8 mouse cellular contexts compared by ENCODE assay signal in the genomic region with DNA sequence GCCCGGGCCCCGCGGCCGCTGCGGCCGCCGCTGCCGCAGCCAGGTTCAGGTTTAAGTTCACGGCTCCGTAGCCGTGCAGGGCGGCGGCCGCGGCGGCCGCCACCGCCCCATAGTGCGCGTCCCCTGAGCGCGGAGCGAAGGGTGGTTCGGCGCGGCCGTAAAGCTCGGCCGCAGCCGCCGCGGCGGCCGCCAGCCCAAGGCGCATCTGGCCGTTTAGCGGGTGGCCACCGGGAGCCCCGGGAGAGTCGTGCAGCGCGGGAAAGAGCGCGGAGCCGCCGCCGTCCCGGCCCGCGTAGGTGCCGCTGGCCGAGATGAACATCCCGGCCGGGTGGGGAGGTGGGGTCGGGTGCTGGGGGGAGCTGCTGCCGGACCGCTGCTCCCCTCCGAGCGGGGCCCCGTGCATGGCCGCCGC. TPM values are rescaled to one million over a fixed set of nuclear protein-coding genes. Genes with fewer than 3 reads are reported as not detected.
DNase-seq lines count a peak whose midpoint lies in the region; ATAC-seq and TF ChIP-seq lines count a peak whose summit lies in the region.
"Had no signal": no experiment of that assay in that cellular context is flagged by ENCODE, and none has a peak within 500 bp of the region (broad histone marks: within the 10 kb centered on the region; RNA-seq: fewer than 3 reads in every experiment).

No protein-coding gene starts in this region.

- ATAC-seq in forebrain, embryonic 14.5 days = peak; percentile 18
- ATAC-seq in limb, embryonic 15.5 days (ENCODE audit: insufficient number of reproducible peaks, low FRiP score, low TSS enrichment, low read depth) = 0 out of 2 replicates have a peak, but pooled peaks have one; percentile 17

- H3K27me3 ChIP-seq in testis, adult 2 months (ENCODE audit: control insufficient read depth, insufficient read depth, low read length) = peaks cover 14% of the 10 kb centered on the region
- peaks cover 37% of the 10 kb centered on the region for H3K27me3 ChIP-seq in forebrain, embryonic 14.5 days (replicated peaks; ENCODE audit: control insufficient read depth, insufficient read depth, low read length)
- peaks cover 88% of the 10 kb centered on the region for H3K27me3 ChIP-seq in limb, embryonic 15.5 days

- peak overlapping the region; percentile 77 for H3K4me2 ChIP-seq in forebrain, embryonic 14.5 days (ENCODE audit: low read length)
- peak overlapping the region; percentile 96 for H3K4me2 ChIP-seq in limb, embryonic 15.5 days

- H3K9ac ChIP-seq in forebrain, embryonic 14.5 days (ENCODE audit: low read length) = peak overlapping the region; percentile 91
- H3K9ac ChIP-seq in limb, embryonic 15.5 days = peak overlapping the region; percentile 33

- no peaks in the 10 kb centered on the region for H3K36me3 ChIP-seq in testis, adult 2 months (ENCODE audit: control insufficient read depth, insufficient read depth, low read length)
- no peaks in the 10 kb centered on the region for H3K36me3 ChIP-seq in forebrain, embryonic 14.5 days (ENCODE audit: control insufficient read depth, insufficient read depth, low read length)
- no peaks in the 10 kb centered on the region for H3K36me3 ChIP-seq in limb, embryonic 15.5 days

- no peak for TF ChIP-seq POLR2A in testis, adult 2 months (IDR thresholded peaks at IDR 0.05; ENCODE audit: control insufficient read depth, low read depth, low read length)

- H3K9me3 ChIP-seq in forebrain, embryonic 14.5 days (replicated peaks; ENCODE audit: control insufficient read depth, low read length) = no peaks in the 10 kb centered on the region
- no peaks in the 10 kb centered on the region for H3K9me3 ChIP-seq in limb, embryonic 15.5 days

- H3K27ac ChIP-seq in testis, adult 2 months (ENCODE audit: control insufficient read depth, insufficient read depth, low read depth, low read length) = no peak overlapping the region
- H3K27ac ChIP-seq in forebrain, embryonic 14.5 days (ENCODE audit: low read depth, low read length) = peak overlapping the region; percentile 97
- H3K27ac ChIP-seq in limb, embryonic 15.5 days = peak overlapping the region; percentile 33; the same call in 1 of the 2 replicates

- DNase-seq in testis, postnatal 10 days (ENCODE audit: low spot score) = no peak
- peak; percentile 20 for DNase-seq in forebrain, embryonic 14.5 days (ENCODE audit: low spot score)
- DNase-seq in c-Kit-positive CD71-positive TER-119-positive erythroid progenitor cells, embryonic 14.5 days (ENCODE audit: low spot score) = no peak
- DNase-seq in urinary bladder, postnatal 4 days (ENCODE audit: low spot score in 2 of 2) = no peak
- DNase-seq in adipocyte (ENCODE audit: low spot score) = no peak
- DNase-seq: thymus, adult 18-20 months had no signal

- peak overlapping the region; percentile 84 for H3K4me3 ChIP-seq in testis, adult 2 months (ENCODE audit: control insufficient read depth, low read depth, low read length)
- H3K4me3 ChIP-seq in forebrain, embryonic 14.5 days (ENCODE audit: low read depth, low read length) = peak overlapping the region; percentile 62
- H3K4me3 ChIP-seq in limb, embryonic 15.5 days = peak overlapping the region; percentile 53

- WGBS in forebrain, embryonic 14.5 days = 0% methylated on average over 49 of the region's 62 CpGs
- 0% methylated on average over 59 of the region's 62 CpGs for WGBS in limb, embryonic 15.5 days

- peaks cover 3% of the 10 kb centered on the region for H3K4me1 ChIP-seq in testis, adult 2 months (ENCODE audit: control insufficient read depth, insufficient read depth, low read length)
- H3K4me1 ChIP-seq in forebrain, embryonic 14.5 days (ENCODE audit: control insufficient read depth, insufficient read depth, low read length) = peaks cover 7% of the 10 kb centered on the region; the same call in 1 of the 2 replicates
- H3K4me1 ChIP-seq in limb, embryonic 15.5 days = peaks cover 36% of the 10 kb centered on the region

- TF ChIP-seq CTCF in testis, adult 2 months (IDR thresholded peaks at IDR 0.05; ENCODE audit: control insufficient read depth, insufficient read depth, insufficient replicate concordance, low read depth, low read length) = no peak

RNA-seq across cellular contexts. Expression of a gene that starts 1.1 kb away (rescaled TPM):
- polyA plus RNA-seq in testis, adult 2 months (2012; rRNA removed) = 24.9 and 27.7 TPM in 2 replicates
- 9.5 and 10.9 TPM in 2 replicates for polyA plus RNA-seq in forebrain, embryonic 14.5 days (2014; fragmentation: Nextera tagmentation; extraction: Ambion mirVana)
- 0.46 and 0.52 TPM in 2 replicates for polyA plus RNA-seq in limb, embryonic 15.5 days (2015; fragmentation: Nextera tagmentation; extraction: Ambion mirVana)

RNA-seq across cellular contexts. Expression of a gene that starts 10.9 kb away (rescaled TPM):
- 0.05 TPM in 1 of 2 replicates, not detected in the other for polyA plus RNA-seq in testis, adult 2 months (2012; rRNA removed)
- 7.3 and 9.8 TPM in 2 replicates for polyA plus RNA-seq in forebrain, embryonic 14.5 days (2014; fragmentation: Nextera tagmentation; extraction: Ambion mirVana)
- 0.45 and 0.60 TPM in 2 replicates for polyA plus RNA-seq in limb, embryonic 15.5 days (2015; fragmentation: Nextera tagmentation; extraction: Ambion mirVana)

RNA-seq across cellular contexts. Expression of a gene that starts 13.4 kb away (rescaled TPM):
- not detected in 2 replicates for polyA plus RNA-seq in testis, adult 2 months (2012; rRNA removed)
- polyA plus RNA-seq in forebrain, embryonic 14.5 days (2014; fragmentation: Nextera tagmentation; extraction: Ambion mirVana) = 0.25 and 0.33 TPM in 2 replicates
- 0.14 TPM in 2 replicates for polyA plus RNA-seq in limb, embryonic 15.5 days (2015; fragmentation: Nextera tagmentation; extraction: Ambion mirVana)

RNA-seq across cellular contexts. Expression of a gene that starts 26.0 kb away (rescaled TPM):
- not detected in 2 replicates for polyA plus RNA-seq in testis, adult 2 months (2012; rRNA removed)
- 0.32 and 0.55 TPM in 2 replicates for polyA plus RNA-seq in forebrain, embryonic 14.5 days (2014; fragmentation: Nextera tagmentation; extraction: Ambion mirVana)
- polyA plus RNA-seq in limb, embryonic 15.5 days (2015; fragmentation: Nextera tagmentation; extraction: Ambion mirVana) = not detected in 2 replicates
